Mouse (Mus musculus) lung, postnatal 25 days (tissue): Measurements from ENCODE around the gene Ankrd39.

ENCODE experiments used
- DNase-seq: peaks from one replicate; pipeline ENCODE4 v3.0.0; 2022; ENCODE audit warnings: low spot score

Ankrd39 gene

DNA sequence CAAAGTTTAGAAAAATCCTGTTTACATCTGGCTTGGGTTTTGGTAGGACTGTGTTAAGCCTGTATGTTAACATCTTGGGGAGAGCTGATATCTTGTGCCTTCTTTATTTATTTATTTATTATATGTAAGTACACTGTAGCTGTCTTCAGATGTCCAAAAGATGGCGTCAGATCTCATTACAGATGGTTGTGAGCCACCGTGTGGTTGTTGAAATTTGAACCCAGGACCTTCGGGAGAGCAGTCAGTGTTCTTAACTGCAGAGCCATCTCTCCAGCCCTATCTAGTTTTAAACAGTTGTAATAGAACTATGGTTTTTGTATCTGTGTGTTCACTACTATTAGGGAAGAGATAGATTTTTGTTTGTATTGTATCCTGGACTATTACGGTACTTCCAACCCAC lies 18.0 kb downstream of the Ankrd39 start:
- DNase-seq = no peak

DNA sequence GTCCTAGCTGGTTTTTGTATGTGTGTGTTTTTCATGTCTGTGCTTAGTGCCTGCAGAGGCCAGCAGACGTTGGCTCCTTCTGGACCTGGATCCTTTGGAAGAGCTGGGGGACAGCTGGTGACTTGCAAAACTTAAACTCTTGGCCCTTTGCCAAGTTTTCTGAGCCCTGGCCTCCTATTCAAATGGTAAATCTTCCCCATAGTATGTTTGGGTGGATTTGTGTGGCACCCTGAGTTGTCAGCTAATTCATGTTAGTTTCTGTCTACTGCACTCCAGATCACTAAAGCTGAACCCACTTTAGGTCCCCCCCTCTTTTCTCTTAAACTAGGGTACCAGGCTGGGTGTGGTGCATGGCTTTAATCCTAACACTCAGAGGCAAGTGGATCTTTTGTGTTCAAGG lies 18.9 kb downstream of the Ankrd39 start:
- DNase-seq = no peak

DNA sequence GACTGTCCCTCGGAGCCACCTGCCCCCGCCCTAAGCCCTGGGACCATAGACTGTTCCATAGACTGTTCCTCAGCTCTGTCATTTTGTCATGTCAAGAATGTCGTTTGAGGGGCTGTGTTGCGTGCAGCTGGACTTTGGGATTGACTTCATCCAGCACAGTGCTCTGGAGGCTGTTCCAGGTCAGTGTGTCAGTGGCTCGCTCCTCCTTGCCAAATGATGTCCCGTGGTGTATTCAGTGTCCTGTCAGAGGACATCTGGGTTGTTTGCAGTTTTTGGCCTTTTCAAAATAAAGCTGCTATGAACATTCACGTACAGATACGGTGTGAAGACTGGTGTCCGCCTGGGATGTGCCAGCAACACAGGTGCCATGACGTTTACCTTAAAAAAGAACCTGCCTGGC lies 20.3 kb downstream of the Ankrd39 start:
- DNase-seq = no peak

DNA sequence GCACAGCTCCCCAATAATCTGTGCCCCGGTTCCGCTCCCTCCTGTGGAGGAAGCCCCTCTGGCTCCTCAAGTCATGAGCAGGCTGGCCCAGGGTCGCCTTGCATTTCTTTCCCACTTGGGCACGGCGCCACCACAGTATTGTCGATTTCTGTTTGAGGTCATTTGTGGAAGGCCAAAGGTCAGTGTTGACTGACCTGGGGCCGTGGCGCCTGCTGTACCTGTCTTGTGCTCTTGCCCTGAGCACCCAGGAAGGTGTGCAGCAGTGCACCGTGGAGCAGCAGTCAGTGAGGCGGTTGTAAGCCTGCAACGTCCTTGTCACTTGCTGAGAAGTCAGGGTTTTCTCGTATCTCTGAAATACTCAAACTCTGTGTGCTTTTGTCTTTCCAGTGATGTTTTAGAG lies 21.5 kb downstream of the Ankrd39 start:
- no peak for DNase-seq

DNA sequence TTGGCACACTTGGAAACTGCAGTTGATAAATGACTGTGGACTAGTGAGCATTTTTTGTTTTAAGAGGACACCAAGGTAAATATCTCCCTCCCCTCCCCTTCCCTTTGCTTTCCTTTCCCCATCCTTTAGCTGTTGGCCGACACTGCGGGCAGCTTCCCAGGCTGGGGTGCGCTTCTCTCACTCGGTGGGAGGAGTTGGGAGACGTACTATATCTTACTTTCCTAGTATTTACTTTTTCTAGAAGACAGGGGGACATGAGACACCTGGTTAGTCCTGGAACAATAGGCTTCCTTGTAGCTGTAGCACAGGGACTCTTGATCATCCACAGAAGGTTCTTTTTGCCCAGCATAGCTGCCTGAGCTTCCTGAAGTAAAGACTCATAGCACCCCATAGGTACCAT lies 23.2 kb downstream of the Ankrd39 start:
- DNase-seq = no peak

DNA sequence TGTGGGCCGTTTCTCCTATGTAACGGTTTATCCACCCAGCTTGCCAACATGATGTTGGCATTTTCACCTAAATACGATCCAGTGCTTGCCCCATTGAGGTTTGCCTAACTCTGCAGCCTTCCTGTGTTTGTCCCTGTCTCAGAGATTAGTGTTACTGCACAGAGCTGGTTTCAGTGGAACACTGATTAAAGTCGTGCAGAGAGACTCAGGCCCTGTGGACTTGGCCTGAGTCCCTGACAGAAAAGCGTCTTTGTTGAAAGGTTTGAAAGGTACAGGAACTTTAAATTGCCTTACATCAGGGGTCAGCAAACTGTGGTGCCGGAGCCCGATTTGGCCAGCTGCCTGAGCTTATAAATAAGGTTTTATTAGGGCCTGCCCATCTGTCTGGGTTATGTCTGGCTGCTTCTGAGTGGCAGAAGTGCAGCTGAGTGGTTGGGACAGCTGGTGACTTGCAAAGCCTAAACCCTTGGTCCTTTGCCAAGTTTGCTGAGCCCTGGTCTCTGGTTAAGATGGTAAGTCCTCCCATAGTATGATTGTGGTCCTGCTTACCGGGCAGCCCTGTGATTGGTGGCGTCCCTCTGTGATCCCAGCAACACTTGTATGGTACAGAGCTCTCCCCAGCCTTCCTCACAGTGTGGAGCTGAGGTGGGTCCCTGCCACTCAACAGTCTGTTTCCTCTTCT lies 23.8 kb downstream of the Ankrd39 start:
- DNase-seq = no peak

DNA sequence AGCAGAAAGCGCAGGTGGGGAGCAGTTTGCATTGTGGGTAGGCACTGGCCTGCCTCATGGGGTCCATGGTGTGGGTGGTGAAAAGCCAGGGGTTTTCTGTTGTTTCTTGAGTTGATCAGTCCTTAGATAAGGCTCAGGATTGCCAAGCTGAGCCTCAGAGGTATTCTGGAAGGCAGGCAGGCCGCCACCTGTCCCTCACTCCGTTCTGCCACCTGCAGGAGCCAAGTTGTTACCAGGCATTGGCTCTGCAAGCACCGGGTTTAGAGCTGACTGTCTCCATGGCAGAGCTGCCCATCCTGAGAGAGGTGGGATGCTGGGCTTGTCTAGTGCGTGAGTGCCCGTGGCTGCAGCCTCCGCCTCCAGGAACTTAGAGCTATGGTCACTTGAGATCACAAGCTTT lies 25.0 kb downstream of the Ankrd39 start:
- DNase-seq = no peak

DNA sequence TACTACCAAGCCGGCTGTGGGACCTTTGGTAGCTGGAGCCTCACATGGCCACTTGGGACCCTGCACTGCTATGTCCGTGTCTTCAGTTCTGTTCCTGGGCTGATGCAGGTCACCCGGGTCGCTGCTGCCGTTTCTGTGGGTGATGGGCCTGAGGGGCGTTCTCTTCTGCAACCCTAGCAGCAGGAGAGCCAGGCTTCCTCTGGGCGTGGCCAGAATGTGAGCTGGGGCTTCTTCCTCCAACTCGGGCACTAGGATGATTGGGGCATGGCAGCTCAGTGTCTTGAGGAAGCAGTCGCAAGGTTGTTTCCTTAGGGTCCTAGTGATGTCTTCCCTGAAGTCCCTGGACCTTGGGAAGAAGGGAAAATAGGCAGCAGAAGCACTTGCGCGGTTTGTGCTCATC lies 27.6 kb downstream of the Ankrd39 start:
- DNase-seq = no peak

DNA sequence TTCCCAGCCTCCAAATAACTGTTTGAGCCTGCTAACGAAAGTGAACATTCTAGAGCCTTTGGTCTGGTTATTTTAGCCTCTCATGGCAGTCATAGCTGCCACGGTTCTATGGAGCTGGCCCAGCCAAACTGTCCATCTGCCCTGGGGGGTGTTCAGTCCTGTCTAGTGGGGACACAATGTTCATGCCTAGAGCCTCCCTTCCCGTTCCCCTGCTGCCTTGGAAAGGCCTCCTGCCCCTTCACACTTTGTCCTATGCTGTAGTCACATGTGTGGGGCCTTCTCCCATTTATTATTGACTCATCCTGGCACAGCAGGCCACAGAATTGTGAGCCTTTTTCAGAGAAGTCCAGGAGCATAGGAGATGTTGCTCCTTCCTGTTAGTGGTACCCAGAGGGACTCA lies 29.0 kb downstream of the Ankrd39 start:
- no peak for DNase-seq

DNA sequence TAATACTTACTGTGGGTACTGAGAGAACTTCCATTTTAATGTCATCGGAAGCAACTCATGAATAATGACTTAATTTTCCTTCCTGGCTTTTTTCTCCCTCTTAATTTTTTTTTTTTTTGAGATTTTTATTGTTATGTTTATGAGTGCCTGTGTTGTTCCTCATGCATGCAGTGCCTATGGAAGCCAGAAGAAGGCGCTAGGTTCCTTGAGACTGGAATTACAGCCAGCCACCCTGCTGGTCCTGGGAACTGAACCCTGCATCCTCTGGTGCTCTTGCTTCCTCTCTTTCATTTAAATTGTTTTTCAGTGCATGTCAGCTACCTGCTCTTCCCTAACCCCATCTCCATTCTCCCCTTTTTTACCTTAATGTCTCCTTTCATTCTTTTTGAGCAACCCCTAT lies 33.5 kb downstream of the Ankrd39 start:
- peak; percentile 18 for DNase-seq

DNA sequence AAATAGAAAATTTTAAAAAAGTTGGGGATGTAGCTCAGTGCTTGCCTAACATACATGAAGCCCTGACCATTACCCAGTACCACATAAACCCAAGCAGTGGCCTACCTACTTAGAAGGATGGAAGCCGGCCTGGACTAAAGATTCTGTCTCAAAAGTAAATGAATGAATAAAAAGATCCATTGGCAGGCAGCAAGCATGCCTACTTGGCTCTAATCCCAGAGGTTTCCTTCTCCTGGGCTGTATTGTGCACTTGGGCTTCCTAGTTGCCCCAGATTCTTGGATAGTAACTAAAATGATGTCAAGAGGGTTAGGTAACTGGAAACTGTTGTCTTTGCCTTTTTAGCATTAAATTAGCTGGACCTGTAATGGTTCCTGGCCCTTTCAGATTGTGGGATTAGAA lies 33.9 kb downstream of the Ankrd39 start:
- no peak for DNase-seq

DNA sequence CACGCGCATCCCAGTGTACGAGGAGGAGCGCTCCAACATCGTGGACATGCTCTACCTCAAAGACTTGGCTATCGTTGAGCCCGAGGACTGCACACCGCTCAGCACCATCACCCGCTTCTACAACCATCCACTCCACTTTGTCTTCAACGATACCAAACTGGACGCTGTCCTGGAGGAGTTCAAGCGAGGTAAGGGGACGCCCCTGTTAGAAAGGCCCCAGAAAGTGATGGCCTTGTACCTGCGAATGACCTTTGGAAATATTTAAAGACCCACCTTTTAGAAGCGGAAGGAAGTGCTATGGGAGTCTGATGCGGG lies 34.3 kb downstream of the Ankrd39 start:
- no peak for DNase-seq

DNA sequence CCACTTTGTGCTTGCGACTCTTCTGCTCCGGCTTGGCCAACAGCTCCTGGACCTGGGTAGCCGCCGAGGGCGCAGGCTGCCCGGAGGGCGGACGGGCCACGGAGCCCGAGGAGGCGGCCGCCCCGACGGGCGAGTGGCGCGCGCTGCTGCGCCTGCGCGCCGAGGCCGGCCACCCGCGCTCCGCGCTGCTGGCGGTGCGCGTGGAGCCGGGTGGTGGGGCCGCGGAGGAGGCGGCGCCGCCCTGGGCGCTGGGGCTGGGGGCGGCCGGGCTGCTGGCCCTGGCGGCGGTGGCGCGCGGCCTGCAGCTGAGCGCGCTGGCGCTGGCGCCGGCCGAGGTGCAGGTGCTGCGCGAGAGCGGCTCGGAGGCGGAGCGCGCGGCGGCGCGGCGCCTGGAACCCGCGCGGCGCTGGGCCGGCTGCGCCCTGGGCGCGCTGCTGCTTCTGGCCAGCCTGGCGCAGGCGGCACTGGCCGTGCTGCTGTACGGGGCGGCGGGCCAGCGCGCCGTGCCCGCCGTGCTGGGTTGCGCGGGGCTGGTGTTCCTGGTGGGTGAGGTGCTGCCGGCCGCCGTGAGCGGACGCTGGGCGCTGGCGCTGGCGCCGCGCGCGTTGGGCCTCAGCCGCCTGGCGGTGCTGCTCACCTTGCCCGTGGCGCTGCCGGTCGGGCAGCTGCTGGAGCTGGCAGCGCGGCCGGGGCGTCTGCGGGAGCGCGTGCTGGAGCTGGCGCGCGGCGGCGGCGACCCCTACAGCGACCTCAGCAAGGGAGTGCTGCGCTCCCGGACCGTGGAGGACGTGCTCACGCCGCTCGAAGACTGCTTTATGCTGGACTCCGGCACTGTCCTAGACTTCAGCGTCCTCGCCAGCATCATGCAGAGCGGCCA lies 34.9 kb downstream of the Ankrd39 start:
- DNase-seq = no peak

DNA sequence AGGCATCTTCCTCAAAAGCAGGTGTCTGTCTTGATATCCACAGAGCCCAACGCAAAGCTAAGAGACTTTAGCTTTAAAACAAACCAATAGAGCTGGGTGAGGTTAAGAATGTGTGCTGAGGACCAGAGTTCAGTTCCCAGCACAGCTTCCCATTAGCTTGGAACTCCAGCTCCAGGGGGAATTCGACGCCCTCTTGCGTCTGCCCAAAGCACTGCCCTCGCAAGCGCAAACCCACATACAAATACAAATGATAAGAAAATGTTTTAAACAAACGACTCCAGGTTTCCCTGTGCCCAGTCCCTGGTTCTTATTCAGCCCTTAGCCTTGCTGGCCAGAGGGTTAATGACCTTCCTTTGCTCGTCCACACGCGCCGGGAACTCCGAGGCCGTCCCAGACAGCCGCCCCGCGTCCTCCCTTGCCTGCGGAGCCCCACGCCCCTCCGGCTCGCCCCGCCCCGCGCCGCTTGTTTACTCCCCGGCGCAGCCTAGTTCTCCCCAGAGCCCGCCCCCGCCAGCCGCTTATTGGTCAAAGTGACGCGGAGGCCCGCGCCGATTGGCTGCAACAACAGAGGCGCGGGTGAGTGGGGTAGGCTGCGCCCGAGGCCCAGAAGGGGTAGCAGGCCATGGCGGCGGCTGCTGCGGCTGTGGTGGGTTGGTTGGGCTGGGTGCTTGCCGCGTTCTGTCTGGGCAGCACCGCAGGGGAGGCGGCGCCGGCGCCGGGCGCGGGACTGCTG lies 35.8 kb downstream of the Ankrd39 start, which contains the start of gene Cnnm3:
Gene Cnnm3 (plus strand): TSS at position 579 of the 733 bp plus-strand sequence.
- peak; percentile 99 for DNase-seq

DNA sequence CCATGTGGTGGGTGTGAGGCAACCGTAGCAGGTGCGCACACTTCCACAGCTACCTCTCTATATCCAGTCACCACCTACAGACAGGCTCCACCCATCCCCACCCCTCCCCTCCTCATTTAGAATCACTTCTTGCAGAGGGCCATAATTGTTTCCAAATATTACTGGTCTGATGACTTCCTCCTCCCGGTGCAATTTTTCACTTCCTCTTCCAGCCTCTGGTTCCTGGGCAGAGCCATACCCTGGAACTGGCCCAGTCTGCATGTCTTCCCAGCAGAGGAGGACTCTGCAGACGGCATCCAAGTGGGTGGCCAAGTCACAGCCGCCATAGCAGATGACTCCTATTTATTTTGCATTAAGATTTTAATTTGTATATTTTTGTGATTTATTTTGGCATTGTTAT lies 39.0 kb downstream of the Ankrd39 start:
- DNase-seq = peak; percentile 13

DNA sequence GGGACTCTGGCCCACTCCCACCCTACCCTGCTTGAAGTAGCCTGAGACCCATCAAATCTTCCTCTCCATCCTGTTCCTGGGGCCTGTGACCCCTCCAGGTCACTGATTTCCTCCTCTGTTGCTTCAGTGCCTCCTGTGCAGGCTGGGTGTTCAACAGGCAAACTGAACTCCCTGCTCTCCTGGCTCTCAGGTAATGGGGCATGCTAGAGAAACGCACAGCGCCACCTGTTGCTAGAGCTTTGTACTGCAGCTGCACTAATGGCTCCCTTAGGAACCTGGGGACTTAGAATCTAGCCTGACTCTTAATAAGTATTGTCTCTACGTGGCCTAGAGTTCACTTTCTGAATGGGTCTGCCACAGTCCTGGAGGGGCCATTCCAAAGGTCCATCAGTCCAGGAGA lies 46.0 kb downstream of the Ankrd39 start:
- DNase-seq = peak; percentile 71

DNA sequence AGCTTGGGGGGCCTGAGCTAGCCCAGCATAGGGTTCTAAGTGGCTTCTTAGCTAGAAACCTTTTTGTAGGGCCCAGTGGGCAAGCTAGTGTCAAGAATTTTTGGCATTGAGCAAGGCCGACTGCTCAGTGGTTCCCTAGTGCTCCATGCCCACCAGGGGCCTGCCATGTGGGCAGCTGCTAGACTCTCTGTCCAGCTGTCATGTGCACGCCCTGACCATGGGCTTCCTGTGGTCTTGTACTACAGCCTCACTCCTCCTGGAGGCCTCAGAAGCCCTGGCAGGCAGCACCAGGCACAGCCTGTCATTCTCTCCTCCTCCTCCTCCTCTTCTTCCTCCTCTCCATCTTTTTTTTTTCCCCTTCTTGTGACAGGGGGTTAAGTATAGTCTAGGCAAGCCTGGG lies 49.9 kb downstream of the Ankrd39 start:
- DNase-seq = no peak

DNA sequence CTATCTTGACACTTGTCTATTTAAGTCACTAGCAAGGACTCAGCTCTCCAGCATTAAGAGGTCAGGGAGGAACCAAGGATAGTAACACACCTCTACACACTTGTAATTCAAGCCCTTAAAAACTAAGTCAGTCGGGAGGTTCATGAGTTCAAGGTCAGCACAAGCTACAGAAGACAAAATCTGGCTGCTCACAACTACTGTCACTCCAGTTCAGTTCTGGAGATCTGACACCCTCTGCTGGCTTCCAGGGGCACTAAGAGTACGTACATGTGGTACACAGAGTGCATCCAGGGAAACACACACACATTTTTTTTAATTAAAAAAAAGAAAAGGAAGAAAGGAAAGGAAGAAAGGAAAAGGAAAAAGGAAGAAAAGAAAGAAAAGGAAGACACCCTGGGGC lies 50.5 kb downstream of the Ankrd39 start:
- no peak for DNase-seq

DNA sequence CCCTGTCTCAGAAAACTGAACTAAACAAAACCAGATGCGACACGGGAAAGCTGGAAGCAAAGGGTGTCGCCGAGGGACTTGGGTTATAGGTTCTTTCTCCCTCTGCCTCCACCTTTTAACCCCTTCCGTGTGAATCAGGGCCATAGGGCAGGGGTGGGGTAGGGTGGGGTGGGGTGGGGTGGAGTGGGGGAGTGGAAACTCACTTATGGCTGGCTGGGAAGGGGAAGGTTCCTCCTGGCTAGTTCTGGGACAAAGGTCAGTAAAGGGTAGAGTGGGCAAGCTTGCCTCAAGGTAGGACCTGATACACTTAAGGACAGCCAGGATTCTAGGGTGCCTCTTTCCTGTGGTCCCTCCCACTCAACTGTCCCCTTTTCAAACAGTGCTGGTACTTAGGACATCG lies 53.9 kb downstream of the Ankrd39 start:
- DNase-seq = no peak

DNA sequence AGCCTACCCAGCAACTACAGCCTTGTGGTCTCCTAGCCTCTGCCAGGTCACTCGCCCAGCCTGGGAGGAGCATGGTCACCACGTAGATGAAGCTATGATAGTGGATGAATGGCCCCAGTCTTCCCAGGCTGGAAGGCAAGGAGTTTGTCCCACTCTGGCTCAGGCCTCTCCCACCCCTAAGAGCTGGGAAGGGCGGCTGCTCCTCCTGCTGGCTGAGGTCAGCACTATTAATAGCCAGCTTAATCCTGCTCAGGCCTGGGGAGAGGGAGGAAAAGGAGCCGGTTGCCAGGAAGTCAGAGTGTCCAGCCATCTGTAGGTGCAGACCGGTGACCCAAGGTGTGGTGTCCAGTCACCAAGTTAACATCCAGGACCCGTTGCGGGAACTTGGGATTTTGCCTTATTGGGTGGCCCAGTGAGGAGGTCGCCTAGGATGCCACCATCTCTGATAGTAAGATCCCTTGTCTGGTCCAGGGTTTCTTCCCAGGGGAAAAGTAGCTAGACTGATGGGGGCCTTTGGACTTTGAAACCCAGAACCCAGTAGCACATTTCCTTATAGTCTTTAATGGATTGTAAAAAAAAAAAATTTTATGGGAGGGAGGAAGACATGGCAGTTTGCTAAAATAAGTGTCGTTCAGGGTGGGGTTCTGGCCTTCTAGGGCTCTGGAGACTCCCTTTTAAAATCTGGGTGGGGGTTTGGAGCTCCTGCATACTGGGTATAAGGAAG lies 54.7 kb downstream of the Ankrd39 start:
- DNase-seq = peak; percentile 61

DNA sequence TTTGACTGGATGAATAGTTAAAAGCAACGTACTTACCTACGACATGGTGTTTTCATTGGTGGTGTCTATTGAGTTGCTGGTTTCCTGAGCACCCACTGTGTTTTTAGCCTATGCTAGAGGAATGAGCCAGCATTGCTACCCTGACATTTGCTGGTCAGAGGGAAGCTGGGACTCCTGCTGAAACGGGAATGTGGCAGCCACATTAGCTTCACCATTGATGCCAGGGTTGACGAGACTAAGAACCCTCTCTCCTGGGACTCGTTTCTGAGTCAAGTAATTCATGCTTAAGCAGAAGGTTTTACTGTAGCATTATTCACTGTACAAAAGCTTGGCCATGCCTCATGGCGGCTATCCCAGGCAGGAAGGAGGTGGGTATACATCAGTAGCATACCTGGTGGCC lies 57.6 kb downstream of the Ankrd39 start:
- no peak for DNase-seq
